Mouse (Mus musculus): ENCODE measurements at regions not wholly inside any gene's neighbourhood (a gene's known extent, or its start where the extent isn't known, plus 50 kb on each side); places are given as distances from the start of the nearest gene placed in this dataset.

DNA sequence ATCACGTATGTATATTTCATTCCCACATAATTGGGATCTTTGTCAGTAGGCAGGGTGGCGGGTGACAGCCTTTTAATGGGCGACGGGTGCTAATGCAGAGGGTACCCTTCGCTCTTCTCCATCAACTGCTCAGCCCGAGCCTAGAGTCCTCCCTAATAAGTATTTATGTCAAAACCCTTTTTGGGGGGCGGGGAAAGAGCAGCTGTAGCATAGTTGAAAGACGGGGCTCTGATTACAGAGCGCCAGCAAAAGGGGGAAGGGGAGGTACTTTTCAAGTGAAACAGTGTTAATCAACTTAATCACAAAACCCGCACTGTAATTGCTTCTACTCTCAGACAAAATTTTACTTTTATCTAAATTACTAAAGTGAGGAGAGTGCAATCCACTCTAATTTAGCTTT, 92.8 kb upstream of the Zfp618 start:
- TF ChIP-seq CTCF (IDR thresholded peaks at IDR 0.05; ENCODE audit: low read depth, low read length) (no peak), POLR2A (IDR thresholded peaks at IDR 0.05; ENCODE audit: borderline replicate concordance, low read depth, low read length) (no peak)

Data from bone marrow macrophage, adult 2 months (primary cell).